Mouse (Mus musculus): ENCODE measurements around the gene En2.

En2 gene

DNA sequence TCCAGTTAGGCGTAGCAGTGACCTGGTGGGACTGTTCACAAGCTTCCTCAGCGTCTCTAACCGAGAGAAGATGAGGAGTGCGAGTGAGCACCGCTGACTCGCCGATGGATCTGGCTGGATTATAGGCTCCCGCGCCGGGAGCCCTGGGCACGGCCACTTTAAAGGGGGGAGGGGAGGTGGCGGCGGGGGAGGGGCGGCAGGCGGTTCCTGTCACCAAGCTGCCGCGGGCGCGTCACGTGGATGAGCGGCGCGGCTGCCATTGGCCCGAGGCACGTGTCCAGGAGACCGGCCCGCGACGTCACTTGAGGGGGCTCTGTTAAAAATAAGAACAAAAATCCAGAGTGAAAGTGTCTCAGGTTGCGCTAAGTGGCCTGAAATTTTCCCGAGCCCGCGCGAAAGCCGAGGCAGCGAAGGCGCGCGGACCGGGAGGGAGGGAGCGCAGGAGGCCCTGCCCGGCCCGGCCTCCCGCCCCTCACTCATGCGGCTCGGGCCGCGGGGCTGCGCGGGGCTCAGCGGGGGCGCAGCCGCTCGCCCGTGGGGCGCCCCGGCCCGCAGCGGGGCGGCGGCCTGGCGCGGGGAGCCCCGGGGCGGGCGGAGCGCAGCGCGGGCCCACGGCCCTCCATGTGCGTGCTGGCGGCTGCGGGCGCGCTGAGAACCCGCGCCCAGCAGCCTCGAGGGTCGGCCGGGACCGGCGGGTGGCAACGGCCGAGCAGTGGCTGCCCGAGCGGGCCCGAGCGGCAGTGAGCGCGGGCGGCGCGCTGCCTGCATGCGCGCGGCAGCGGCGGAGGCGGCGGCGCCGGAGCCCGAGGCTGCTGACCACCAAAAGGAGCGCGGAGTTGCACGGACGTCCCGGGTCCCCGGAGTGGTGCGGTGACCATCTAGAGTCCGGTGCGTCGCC is at the start of gene En2:
Gene En2, plus strand, starts transcription at position 337 of the 898 bp plus-strand sequence.
- no peak for DNase-seq (ENCODE audit: low spot score in 2 of 2)

DNA sequence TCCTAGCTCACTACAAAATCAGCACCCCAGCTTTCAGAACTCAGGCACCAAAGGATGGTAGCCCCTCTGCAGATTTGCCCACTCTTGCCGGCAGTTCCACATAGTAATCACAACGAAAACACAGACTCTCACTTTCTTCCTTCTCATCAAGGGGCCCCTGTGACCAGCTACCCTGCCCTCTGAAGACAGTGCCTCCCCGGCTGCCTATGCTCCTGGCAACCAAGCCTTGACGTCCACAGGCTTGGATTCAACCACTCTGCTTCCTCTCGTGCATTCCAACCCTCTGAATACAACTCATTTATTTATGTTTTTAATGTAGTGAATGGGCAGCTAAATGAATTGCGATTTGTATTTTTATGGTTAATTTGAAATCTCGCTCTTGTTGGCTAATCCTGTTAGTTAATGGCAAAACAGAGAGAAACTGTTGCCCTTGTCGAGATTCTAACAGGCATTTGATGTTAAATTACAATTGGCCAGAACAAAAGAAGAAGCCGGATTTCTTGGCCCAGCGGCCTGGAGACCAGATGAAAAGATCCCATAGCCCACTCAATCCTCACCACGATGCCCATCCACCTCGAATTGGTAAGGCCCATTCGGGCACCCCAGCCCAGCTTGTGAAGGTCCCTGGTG is 48.1 kb upstream of the En2 start:
- no peak for DNase-seq (ENCODE audit: low spot score in 2 of 2)

DNA sequence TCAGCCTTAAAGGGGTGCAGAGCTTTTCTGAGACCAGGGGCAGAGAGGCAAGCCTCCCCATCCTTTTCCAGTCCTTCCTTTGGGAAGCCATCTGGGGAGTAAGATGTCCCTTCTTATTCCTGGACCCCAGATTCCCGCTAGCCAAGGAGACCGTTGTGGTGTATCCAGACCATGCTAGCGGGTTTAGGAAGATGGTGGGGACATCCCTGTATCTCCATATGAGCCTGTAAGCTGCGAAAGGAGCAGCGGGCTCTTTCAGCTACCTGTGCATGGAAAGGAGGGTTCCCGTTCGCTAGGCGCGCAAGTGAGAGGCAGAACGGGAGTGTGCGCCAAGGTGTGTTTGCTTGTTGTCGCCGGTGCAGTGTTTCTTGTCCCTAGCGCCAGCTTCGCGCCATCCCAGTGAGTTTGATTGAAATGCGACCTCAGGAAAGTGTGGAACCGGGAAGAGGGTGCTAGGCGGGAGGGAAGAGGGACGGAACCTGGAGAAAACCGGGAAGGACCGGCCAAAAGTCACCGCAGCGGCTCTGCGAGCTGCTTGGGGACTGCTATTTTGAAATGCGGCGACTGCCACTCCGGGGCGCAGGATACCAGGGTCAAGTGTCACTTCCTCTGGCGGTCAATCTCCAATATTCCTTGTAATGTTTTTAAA is 47.5 kb upstream of the En2 start:
- peak in 1 of 2 experiments; percentile 16 for DNase-seq (ENCODE audit: low spot score in 2 of 2)

- DNase-seq (ENCODE audit: low spot score in 2 of 2) = no peak
Observed at GRCm38 (mm10) chr5:28118531-28118925, 47.0 kb upstream of the En2 start.

DNA sequence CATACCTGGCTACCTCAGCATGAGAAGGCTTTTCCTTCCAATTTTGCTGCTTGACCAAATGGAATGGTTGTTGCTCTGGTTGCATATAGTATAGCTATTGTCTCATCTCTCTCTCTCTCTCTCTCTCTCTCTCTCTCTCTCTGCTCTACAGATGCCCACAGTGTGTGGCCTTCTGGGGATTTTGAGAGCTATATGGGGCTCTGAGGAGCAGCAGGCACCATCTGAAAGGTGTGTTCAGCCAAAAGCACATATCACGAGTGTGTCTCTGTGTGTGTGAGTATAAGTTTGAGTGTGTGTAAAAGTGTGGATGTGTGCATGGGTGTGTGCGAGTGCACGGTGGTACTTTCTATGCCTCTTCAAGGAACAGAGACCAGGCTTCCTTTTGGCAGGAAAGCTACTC is 45.9 kb upstream of the En2 start:
- no peak for DNase-seq (ENCODE audit: low spot score in 2 of 2)

DNA sequence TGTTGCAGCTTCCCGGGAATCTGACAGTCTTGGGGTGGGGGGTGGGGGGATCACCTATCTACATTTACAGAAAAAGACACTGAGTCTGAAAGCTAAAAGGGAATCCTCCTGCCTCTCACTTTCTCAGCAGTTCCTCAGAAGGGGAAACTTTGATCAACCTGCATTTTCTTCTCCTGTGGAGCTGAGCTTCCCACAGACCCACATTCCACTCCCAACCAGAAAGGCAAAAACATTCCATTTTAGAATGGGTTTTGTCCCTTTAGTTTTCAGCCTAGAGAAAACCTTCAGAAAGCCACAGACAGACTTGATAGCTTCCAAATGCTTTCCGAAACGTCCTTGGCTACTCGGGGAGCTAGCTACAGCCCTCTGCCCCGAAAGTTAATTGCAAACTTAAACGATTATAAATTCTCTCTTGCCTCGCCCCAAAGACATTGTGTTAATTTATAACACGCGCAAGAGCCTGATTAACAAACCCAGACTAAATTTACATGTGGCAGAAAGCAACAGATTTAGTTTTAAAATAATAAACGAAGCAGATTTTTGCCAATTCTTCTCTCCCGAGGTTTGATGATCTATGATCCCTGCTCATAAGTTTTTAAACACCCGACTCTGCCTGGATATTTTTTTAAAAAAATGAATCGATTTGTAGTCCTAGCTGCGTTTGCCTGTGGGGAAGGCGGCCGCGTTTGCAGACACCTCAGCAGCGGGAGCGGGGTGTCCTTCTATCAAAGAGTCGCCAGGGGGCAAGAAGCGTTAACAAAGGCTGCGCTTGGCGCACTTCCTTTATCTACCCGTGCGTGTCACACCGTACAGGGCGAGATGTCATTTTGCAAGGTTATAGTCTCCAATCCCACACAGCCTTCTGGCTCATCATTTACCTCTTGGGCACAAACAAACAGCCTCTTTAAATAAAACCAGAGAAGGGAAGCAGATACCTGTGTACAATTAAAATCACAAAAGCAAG is 42.7 kb upstream of the En2 start:
- peak; percentile 30 to 46 for DNase-seq (ENCODE audit: low spot score in 2 of 2)

GRCm38 (mm10) chr5:28123455-28123825 is 42.1 kb upstream of the En2 start:
- no peak for DNase-seq (ENCODE audit: low spot score in 2 of 2)

GRCm38 (mm10) chr5:28124321-28125230 is 40.9 kb upstream of the En2 start:
- peak in 1 of 2 experiments; percentile 7 for DNase-seq (ENCODE audit: low spot score in 2 of 2)

GRCm38 (mm10) chr5:28128851-28129250 is 36.6 kb upstream of the En2 start:
- no peak for DNase-seq (ENCODE audit: low spot score in 2 of 2)

DNA sequence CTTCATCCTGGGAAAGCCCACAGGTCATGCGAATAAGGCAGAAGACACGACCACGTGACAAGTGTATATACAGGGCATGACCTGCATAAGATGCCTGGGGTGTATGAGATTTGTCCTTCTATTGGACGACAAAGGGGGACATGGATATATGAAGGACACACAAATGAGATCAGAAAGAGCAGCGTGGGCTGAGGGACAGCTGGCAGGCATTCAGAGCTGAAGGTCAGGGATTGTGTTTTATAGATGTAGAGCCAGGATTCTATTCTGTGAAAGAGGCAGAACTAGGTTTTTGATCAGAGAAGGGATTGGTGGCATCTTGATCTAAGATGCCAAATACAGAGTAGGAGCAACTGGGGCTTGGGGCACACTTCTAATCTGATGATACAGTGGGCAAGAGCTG is 33.3 kb upstream of the En2 start:
- no peak for DNase-seq (ENCODE audit: low spot score in 2 of 2)

DNA sequence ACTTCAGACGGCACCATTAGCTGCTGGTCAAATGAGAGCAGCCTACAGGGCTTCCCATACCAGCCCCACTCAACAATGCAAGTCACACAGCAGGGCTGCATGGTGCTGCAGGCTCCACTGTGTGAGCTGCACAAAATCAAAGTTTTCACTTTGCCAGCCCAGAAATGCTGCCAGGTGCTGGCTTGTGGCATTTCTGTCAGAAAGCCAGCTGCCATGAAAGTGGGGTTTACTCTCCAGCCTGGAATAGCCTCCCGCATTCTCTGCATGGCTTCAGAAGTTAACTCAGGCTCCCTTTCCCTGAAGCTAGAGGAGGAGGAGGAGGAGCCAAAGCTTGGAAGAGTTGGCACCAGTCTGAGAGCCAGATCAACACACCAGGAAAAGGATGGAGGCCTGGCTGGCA is 29.1 kb upstream of the En2 start:
- no peak for DNase-seq (ENCODE audit: low spot score in 2 of 2)

GRCm38 (mm10) chr5:28144555-28144954 is 20.9 kb upstream of the En2 start:
- DNase-seq (ENCODE audit: low spot score in 2 of 2) = no peak

- no peak for DNase-seq (ENCODE audit: low spot score in 2 of 2)
Observed at GRCm38 (mm10) chr5:28146018-28146417, 19.5 kb upstream of the En2 start.

DNA sequence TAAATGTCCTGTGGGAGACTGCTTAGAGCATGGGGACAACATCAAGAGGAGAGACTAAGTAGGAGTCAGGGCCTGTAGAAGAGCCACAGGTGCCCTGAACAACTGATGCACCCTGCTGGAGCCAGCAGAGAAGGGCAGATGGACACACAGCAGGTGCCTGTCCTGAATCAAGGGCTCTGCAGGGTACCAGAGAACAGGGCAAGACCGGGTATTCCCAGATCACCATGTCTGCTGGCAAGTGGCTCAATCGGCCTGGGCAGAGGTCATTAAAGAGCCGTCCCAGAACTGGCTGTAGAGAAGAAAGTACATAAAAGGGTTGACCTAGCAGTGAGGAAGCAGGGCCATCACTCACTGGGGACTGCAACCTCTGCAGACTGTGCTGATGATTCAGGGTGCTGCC is 17.0 kb upstream of the En2 start:
- no peak for DNase-seq (ENCODE audit: low spot score in 2 of 2)

GRCm38 (mm10) chr5:28149436-28149835 is 16.1 kb upstream of the En2 start:
- no peak for DNase-seq (ENCODE audit: low spot score in 2 of 2)

DNA sequence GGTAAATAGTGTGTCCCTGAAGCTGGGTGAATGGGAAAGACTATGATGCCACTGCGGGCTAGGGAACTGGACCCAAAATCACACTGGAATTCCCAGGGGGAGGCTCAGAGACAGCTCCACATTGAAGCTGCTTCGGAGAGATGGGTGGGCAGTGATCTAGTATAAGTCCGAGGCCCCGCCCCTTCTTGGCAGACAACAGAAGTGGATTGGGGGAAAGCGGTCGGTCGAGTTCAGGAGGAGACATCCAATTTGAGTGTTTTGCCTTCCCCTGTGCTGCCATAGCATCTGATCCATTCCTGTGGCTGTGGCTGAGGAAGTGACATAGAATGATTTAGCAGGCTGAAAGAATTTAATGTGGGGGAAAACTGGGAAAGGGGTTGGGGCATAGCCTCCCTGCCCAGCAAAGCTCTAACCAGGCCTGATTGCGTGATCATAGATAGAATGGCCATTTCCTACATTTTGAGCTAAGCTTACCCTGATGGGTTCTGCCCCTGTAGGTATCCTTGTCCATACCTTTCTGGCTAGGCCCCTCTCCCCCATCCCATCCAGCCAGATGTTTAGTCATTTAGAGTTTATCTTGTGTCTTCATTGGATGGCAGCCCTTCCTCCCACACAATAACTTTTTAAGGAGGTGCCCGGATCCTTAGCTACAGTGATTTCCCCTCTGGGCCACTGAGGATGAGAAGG is 8.3 kb upstream of the En2 start:
- DNase-seq (ENCODE audit: low spot score in 2 of 2) = no peak

GRCm38 (mm10) chr5:28157781-28158180 is 7.7 kb upstream of the En2 start:
- no peak for DNase-seq (ENCODE audit: low spot score in 2 of 2)

DNA sequence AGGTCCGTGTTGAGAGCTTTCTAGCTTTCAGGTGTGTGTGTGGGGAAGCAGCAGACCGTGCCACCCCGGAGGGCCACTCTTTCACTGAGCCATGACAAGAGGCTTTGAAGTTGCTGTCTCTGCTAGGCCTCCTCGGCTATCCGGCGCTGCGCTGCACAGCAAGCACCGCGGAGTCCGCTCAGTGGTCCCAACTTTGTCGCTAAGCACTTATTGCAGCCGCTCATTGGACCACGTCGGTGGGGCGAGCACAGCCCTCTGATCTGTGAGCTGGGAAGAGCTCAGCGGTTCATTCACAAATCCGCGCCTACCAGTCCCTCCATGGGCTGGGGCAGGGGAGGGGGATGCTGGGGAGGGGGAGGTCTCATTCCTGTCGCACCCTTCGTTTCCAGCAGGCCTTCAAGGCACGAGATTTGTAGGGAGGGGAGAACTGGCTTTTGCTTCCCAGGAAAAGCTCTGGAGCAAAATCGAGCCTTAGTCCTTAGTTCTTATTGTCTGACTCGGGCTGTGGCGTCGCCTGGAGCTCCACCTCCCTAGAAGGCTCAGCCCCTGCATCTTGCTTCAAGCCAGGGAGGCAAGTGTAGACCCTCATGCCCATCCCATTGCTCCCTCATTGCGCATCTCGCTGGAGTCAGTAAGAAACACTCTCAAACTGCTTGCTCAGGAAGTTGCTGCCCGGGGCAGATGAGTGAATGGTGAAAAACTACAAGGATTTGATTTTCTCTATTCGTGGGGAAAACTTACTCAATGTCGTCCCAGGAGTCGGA is 7.0 kb upstream of the En2 start:
- DNase-seq (ENCODE audit: low spot score in 2 of 2) = no peak

GRCm38 (mm10) chr5:28159072-28159458 is 6.4 kb upstream of the En2 start:
- DNase-seq (ENCODE audit: low spot score in 2 of 2) = no peak
